Mouse (Mus musculus): ENCODE data around the gene Cspg5. TPM values are rescaled to one million over a fixed set of nuclear protein-coding genes. Genes with fewer than 3 reads are reported as not detected.

The Cspg5 gene
- total RNA-seq (2021): 10 to 100 TPM; 13.6 to 18.6 TPM
- long read RNA-seq, experiment 1, transcript Cspg5-202 (5 exons, 3,790 nt): major isoform, 17 of 21 reads
- long read RNA-seq, experiment 1, partial matches to known transcripts: 0 of 21 reads
- long read RNA-seq, experiment 1, other reads (novel, unspliced or antisense): 1 of 21 reads
- long read RNA-seq, experiment 2, transcript Cspg5-202 (5 exons, 3,790 nt): major isoform, 9 of 11 reads
- long read RNA-seq, experiment 2, partial matches to known transcripts: 0 of 11 reads
- long read RNA-seq, experiment 2, other reads (novel, unspliced or antisense): 1 of 11 reads

DNA sequence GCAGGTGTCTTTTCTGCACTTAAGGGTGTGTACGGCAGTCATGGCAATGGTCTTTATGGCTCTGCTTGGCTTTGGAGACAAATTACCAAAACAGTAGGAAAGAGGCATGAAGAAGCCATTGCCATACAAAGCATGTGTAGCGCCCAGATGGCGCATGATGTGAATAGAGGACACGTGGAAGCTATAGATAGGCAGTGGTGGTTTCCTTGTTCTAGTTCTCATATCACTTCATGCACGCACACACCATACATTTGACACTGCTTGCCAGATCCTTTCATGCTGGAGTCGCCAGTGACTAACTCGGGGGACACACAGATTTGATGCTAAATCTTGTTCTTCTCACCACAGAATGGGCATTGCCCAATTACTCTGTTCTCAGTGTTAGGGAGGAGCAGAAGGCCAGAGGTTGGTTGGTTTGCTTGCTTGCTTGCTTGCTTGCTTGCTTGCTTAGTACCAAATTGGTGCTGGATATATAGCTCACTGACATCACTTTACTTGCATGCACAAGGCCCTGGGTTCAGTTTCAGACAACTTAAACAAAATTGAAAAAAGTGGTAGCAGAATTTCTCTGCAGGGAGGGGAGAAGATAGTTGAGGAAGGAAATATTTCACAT lies at the start of gene Cspg5:
Gene Cspg5 (plus strand): TSS at position 563 of the 613 bp plus-strand sequence.
- DNase-seq: no peak

DNA sequence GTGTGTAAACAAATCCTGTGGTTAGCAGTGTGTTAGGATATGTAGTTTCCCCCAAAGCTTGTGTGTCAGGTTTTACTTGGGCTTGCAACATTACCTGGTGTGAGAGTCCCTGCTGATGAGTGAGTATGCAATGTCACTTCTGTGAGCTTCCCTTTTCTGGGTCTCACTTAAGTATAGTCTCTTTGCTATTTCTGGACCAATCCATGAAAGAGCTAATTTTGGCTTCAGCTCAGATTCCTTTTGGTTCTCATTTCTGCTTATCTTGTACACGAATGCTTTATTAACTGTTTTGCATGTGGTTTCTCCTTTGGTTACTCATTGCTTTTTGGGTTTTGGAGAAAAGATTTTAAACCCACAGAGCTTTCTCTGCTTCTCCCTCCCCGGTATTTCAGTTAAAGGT lies 43.7 kb upstream of the Cspg5 start:
- DNase-seq: no peak

DNA sequence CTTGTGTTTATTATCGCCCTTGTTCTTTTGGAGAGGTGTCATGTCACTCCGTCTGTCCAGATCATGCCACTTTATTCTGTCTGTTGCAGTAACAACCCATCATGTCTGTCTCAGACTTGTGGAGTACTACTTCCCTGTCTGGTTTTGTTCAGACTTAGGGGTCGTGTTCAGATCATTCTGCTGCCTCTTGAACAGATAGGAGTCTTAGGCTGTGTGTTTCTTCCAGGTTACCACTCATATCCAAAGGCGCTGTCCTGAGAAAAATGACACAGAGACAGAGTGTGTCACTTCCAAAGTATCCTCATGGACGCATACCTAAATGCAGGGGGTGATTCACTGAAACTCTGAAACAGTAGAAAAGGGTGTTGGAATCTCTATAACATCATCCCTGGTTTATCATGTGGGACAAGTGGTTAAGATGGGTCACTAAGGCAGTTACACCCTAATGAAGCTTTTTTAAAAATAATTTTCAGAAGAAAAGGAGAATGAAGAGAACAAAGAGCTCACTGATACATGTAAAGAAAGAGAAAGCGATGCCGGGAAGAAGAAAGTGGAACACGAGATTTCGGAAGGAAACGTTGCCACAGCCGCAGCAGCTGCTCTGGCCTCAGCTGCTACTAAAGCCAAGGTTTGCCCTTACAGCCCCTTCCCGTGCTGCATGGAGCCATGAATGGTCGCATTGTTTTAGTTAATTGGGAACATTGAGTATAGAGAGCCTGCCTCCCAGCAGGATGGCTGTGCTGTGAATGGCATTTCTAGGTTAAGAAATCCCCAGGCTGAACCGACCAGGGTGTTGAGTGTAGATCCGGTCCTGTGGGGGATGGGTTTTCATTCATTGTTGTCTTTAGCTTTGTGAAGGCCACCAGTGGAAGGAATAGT lies 37.8 kb upstream of the Cspg5 start:
- DNase-seq: no peak

DNA sequence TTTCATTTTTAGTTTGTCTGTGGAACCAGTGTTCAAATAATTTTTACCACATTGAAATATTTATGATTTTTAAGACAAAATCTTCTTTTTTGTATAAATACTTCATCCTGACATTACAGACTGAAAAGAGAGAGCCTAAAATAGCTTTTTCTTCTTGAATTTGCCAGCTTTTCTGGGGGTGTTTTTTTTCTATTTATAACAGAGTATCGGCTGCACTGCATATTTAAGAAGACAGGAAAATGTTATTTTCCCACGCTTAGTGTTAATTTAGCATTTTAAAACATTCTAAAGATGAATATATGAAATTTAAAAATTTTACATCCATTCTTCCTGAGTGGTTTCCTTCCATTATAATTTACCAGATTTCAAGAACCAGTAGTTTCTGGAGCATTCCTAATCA lies 37.1 kb upstream of the Cspg5 start:
- DNase-seq: no peak

DNA sequence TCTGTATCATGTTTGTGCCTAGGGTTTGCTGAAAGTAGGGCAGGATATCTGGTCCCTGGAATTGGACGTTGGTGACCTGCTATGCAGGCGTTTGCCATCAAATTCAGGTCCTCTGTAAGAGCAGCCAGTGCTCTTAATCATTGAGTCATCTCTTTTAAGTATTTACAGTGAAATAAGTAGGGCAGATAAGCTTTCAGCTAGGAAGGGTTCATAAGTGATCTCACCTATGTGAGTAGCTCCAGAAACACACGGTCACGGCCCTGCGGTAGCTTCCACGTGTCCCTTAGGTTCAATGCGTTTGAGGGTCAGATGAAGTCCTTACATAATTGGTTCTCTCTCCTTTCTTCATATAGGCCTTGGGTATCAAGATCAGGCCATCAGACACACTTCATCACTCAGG lies 35.3 kb upstream of the Cspg5 start:
- no peak for DNase-seq

DNA sequence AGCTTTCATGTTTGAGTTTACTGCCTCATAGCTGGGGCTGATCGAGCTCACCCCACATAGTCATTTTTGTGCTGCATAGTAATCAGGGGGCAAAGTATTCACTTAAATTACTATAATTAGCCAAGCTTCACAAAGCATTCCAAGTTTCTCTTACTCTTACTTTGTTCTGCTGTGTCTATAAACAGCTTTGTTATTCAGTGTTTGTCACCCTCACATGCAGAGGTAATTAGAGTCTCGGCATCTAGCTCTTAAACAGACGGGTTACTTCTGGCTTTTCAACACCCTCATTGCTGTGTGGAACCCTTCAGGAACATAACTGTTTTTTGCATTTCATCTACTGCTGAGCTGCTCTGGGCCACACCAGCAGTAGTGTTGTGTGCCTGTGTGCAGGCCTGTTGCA lies 34.6 kb upstream of the Cspg5 start:
- no peak for DNase-seq

DNA sequence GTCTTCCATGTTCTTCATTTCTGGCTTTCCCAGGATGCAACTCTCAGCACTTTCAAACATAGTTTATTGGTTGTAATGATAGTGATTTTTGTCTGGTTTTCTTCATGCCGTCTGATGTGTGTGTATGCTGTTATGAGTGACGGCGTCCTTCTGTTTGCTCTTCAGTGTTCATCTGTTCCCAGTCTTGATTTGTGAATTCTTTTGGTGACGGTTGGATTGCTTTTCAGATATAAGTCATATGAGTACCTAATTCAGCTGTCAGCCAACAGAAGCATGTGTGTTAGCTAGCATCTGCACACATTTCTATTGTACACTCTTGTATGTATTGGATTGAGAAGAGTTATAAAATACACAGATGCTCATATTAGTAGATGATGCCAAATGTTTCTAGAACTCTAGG lies 19.3 kb upstream of the Cspg5 start:
- no peak for DNase-seq

DNA sequence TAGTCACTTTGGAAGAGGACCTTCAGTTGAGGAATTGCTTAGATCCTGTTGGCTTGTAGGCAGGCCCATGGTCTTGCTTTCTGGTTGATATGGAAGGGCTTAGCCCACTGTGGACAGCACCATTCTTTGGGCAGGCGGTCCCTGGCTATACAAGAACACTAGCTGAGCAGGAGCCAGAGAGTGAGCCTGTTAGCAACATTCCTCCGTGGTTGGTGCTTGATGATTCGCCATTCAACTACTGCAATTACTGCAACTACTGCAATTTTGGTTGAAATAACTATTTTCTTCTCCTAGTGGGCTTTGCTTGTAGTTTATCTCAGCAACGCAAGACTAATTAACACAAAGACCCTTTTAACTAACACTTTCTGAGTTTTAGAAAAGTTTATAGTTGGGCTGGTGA lies 17.4 kb upstream of the Cspg5 start:
- DNase-seq: no peak

DNA sequence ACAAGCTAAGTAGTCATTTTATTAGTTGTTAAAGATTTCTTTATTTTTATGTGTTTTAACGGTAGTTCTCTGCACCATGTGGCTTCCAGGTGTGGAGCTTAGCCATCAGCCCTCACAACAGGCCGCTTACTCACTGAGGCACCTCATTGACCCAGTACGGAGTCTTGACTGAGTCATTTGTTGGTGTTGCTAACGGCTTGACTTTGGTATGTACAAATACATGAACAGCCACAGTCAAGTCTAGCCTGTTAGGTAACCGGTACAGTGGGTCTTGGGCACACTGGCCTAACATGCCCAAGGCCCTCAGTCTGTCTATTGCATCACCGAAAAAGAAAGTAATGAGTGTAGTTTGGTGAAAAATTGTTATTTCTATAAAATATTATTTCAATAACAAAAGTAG lies 14.9 kb upstream of the Cspg5 start:
- DNase-seq: no peak

DNA sequence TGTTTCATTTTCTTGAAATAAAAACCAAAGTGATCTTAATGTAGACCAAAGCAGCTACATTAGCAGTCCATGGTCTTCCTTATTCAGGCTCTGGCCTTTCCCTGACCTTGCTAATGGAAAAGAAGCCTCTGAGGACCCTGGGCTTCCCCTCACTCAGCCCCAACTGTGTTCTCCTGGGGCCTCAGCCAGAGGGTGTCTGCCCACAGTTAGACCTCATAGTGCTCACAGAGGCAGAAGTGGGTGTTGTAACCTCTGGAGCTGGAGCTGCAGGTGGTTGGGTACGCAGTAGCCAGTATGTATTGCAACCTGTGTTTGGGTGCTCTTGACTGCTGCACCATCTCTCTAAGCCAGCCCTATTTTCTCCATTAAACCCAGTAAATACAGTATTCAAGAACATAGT lies 14.5 kb upstream of the Cspg5 start:
- no peak for DNase-seq

DNA sequence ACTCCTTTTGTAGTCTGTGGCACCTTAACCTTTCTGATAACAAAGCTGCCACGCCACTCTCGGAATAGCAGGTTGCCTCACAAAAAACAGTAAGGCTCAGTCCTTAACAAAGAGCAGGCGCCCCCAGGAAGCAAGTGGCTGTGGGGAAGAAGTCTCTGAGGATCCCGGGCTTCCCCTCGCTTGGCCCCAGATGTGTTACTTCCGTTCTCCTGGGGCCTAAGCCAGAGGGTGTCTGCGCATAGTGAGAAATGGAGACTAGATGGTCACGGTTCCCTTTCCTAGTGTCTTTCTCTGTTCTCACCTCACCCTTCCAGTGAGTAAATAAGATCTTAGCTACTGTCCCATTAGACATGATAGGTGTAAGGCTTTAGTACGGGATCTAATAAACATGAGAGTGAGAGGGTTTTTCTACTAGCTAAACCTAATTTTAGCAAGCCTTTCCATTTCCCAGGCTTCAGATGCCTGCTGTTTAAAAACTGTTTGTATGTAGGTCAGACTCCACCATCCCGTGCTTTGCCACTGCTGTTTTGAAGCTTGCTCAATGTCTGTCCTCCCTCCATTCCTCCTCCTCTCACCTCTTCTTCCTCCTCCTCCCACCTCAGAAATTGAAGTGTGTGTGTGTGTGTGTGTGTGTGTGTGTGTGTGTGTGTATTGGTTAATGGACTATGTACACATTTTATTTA lies 13.9 kb upstream of the Cspg5 start:
- DNase-seq: no peak

DNA sequence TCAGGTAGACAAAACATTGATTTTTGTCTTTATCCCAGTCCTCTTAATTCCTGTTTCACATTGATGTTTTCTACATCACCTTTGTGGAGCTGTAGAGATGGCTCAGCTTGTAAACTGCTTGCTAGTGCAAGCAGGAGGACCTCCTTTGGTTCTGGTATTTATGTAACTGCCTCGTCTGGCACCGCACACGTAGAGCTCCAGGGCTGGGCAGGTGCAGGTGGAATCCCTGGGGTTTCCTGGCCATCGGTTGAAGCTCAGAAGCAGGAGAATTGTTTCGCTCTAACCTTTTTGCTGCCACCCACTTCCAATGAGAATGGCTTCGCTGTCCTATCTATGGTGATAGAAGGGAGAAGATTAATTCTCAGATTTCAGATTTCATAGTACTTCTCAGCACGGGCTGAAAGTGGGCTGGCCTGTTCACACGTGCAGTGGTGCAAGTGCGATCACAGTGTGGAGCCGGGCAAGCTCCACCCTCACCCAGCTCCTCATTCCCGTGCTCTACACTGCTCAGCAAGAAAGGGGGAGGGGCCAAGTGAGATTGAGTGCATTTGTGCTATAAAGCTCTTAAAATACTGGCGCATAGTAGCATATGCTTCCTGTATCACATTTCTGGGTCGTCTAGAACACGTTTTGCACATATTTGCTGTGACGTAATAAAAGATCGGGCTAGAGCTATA lies 13.1 kb upstream of the Cspg5 start:
- DNase-seq: no peak

DNA sequence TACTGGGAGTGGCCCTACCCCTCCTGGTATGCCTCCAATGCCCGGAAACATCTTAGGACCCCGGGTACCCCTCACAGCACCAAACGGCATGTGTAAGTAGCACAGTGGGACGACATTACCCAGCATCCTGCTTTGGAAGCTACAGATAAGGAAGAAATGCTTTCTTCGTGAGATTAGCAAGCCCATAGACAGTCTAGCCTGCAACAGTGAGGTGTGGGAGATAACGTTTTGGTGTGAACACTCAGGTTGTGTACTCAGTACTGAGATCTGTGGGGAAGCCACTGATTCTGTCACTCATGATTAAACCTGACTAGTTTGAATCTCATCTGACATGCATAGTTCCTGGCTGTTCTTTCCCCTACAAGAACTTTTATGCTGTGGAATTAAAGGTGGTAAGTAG lies 8.6 kb upstream of the Cspg5 start:
- DNase-seq: no peak

DNA sequence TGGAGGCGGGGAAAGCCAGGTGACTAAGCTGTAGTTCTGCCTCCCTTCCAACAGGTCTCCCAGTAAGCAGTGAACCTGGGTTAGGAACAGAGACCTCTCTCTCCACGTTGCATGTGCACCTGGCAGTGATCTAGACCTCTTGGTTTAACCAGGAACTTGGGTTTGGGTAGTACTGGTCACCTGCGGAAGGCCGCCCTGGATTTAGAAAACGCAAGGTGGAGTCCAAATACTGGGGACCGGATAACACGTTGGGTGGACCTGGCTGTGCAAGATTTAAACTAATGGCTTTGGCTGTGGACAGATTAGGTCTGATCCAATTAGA lies 945 bp downstream of the Cspg5 start:
- DNase-seq: no peak

DNA sequence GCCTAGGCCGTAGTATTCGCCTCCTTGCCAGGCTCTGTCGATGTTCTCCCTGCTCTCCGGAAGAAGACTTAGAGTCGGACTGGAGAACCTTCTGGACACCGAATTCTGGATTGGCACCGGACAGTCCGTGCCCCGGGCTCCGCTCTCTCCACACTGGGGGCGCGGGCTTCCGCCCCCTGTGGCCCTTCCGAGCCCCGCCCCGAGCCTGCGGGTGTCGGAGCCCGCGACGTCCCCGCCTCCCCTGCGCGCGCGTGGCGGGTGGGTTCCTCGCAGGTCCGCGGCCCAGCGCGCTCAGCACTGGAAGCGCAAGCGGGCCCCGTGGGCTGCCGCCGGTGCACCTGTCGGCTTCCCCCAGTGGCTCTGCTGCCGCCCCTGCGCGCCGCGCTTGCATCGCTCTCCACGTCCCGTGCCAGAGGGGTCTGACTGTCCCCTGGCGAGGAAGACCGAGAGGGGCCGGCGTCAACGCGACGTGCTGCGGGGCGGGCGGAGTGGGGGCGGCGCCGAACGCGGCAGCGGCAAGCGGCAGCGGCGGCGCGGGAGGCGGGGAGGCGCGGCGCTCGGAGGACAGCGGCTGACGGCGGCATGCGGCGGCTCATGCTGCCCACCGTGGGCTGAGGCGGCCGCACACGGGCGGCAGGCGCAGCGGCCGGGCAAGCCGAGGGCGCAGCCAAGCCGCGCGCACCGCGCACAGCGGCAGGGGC lies 1.5 kb downstream of the Cspg5 start:
- peak; percentile 73 for DNase-seq

DNA sequence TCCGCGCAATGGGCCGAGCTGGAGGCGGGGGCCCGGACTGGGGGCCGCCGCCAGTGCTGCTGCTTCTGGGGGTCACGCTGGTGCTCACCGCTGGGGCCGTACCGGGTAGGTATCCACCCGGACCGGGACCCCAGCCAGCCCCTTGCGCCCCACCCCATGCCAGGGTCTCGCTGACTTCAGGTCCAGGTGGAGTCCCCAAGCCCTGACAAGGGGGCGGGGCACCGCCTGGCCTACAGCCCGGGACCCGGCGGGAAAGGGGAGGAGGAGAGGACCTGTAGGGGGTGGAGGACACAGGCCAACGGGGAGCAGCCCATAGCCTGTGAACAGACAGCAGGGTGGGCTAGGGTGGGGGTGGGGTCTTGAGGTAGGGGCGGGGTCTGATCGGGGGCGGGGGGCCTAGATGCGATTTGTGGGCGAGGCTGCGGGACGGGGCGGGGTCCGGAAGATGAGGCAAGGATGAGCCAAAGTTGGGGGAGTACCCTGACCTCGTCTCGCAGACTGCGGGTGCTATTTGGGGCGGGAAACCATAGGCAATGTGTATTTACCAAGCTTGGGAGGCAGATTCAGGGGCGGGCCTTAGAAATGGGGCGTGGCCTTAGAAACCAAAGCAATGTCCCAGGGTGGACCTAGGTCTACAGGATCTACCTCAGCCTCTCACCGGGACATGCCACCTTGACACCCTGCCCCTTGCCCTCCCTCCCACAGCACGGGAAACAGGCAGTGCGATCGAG lies 2.2 kb downstream of the Cspg5 start:
- peak; percentile 77 for DNase-seq

DNA sequence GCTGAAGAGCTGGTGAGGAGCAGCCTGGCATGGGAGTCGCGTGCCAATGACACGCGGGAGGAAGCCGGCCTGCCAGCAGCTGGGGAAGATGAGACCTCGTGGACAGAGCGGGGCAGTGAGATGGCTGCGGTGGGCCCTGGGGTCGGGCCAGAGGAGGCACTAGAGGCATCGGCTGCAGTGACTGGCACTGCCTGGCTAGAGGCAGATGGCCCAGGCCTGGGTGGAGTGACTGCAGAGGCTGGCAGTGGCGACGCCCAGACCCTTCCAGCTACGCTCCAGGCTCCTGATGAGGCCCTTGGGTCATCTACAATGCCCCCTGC lies 2.7 kb downstream of the Cspg5 start:
- no peak for DNase-seq

DNA sequence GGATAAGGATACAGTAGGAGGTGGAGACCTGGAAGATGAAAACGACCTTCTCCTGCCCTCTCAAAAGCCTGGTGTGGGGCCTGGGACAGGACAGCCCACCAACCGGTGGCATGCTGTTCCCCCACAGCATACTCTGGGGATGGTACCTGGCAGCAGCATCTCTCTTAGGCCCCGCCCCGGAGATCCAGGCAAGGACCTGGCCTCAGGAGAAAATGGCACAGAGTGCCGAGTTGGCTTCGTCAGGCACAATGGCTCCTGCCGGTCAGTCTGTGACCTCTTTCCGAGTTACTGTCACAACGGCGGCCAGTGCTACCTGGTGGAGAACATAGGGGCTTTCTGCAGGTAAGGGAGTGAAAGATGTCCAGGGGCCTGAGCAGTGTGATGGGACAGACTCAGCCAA lies 3.5 kb downstream of the Cspg5 start:
- DNase-seq: no peak

DNA sequence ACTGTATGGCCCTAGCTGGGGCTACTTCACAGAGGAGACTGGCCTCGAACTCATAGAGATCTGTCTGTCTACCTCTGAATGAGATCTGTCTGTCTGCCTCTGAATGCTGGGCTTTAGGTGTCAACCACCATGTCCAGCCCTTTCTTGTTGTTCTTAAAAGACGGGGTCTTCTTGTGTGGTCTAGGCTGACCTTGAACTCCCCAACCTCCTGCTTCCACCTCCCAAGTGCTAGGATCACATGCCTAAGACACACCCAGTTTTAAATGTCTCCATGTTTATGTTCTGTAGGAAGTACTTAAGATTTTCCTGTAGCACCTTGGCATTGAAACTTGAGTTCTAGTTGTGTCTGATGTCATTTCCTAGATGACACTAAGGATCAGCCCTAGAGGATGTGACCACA lies 5.3 kb downstream of the Cspg5 start:
- no peak for DNase-seq

DNA sequence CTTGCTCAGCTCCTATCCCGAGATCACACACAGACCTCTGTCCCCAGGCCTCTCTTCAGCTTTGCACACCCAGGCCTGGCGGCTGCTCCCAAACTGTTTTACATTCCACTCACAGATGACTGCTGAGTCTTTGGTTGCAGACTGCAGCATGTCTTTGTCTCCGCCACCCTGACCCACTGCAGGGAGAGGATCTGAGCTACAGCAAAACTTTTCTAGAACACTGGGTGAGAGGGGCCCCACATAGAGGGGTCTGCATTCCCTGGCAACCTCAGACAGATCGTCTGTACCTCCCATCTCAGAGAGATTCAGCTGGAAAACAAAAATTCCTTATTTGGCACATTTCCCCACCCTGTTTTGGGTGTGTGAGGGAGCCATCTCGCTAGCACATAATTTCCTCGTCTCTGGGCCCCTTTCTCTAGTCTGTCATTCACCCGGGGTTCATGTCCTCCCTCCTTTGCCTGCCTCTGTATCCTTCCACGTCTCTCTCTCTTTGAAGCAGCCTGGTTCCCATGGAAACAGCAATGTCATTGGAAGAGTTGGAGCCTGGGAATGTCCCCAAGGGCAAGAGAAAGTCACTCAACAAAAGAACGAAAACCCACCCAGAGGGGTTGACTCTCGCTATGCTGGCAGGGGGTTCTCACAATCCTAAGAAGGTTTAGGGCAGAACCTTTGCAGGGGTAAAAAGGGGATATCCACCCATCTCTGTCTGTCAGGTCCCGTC lies 6.4 kb downstream of the Cspg5 start:
- DNase-seq: peak; percentile 23

DNA sequence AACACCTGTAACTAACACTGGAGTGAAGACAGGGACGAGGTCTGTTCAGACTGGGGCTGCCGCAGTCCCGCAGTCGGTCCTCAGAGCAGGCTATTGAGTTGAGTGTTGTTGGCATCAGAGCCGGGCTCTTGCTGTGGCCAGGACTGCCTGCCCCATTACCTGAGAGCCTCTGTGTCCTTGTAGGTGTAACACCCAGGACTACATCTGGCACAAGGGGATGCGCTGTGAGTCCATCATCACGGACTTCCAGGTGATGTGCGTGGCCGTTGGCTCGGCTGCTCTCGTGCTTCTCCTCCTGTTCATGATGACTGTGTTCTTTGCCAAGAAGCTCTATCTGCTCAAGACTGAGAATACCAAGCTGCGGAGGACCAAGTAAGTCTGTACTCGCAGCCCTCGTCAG lies 7.2 kb downstream of the Cspg5 start:
- no peak for DNase-seq
